Mouse (Mus musculus) heart, adult 2 months (tissue): Measurements from ENCODE around the gene Idnk. TPM values are rescaled to one million over a fixed set of nuclear protein-coding genes. Genes with fewer than 3 reads are reported as not detected.

Experiments used
- DNase-seq, 2 experiments: peaks; one replicate each; pipeline ENCODE4 v3.0.0; 2021
- H3K27ac ChIP-seq: fragments of 200-600 bp; 2 replicates; pipeline ENCODE4 v1.8.1; 2022
- H3K27me3 ChIP-seq: fragments of 200-500 bp; 2 replicates; pipeline ENCODE4 v1.6.1; 2012; ENCODE audit warnings: mild to moderate bottlenecking, low read length, inconsistent platforms, mixed read lengths; ENCODE audit not compliant: control insufficient read depth, insufficient read depth
- H3K36me3 ChIP-seq: fragments of 200-500 bp; 2 replicates; pipeline ENCODE4 v1.6.1; 2012; ENCODE audit warnings: low read length, inconsistent platforms; ENCODE audit not compliant: control insufficient read depth, insufficient read depth
- H3K4me1 ChIP-seq: fragments of 200-500 bp; 2 replicates; pipeline ENCODE4 v1.6.1; 2011; ENCODE audit warnings: low read length; ENCODE audit not compliant: control insufficient read depth, insufficient read depth
- H3K4me3 ChIP-seq: fragments of 200-600 bp; 2 replicates; pipeline ENCODE4 v1.8.1; 2022
- H3K79me2 ChIP-seq: fragments of 200-500 bp; replicated peaks from 2 replicates; pipeline ENCODE4 v1.6.1; 2012; ENCODE audit warnings: mild to moderate bottlenecking, inconsistent platforms, low read length, moderate library complexity, mixed read lengths; ENCODE audit not compliant: control insufficient read depth, insufficient read depth
- H3K9ac ChIP-seq: fragments of 200-500 bp; 2 replicates; pipeline ENCODE4 v1.6.1; 2012; ENCODE audit warnings: low read depth, mild to moderate bottlenecking, control low read depth, inconsistent platforms, low read length, mixed read lengths
- CTCF ChIP-seq: fragments of 200-600 bp; IDR thresholded peaks from 2 replicates; pipeline ENCODE4 v1.8.1; 2022; ENCODE audit warnings: antibody characterized with exemption, mild to moderate bottlenecking, moderate library complexity
- EP300 ChIP-seq: fragments of 200-500 bp; IDR thresholded peaks from 2 replicates; pipeline ENCODE4 v1.6.1; 2011; ENCODE audit warnings: low read depth, low read length, control low read depth; ENCODE audit not compliant: insufficient read depth
- POLR2A ChIP-seq: fragments of 200-500 bp; IDR thresholded peaks from 2 replicates; pipeline ENCODE4 v1.6.1; 2011; ENCODE audit warnings: mild to moderate bottlenecking, low read depth, low read length, control low read depth; ENCODE audit not compliant: insufficient read depth
- WGBS: fragments of 180-500 bp; shearing (Covaris S2); methylation state at CpG from one replicate; pipeline ENCODE4 v1.1.7; 2018; 5-methylcytosine and 5-hydroxymethylcytosine counted together
- intact Hi-C: fragments of 180-260 bp; cut with DNase I; formaldehyde crosslinking; loops from one replicate; pipeline ENCODE4 v1.15.1; 2025
- polyA plus RNA-seq: library from polyadenylated mRNA; depleted of rRNA; stranded (reverse); fragments of >200 nt; gene quantifications from 2 replicates; pipeline ENCODE4 v1.2.3, GENCODE M21; 2012
- total RNA-seq, 2 experiments: library from RNA; stranded (reverse); gene quantifications; 2 replicates each; pipeline ENCODE4 v1.2.3; 2021

Gene Idnk
- total and polyA plus RNA-seq, 3 experiments: 14.8 to 24.0 (median 22.3) TPM

DNA sequence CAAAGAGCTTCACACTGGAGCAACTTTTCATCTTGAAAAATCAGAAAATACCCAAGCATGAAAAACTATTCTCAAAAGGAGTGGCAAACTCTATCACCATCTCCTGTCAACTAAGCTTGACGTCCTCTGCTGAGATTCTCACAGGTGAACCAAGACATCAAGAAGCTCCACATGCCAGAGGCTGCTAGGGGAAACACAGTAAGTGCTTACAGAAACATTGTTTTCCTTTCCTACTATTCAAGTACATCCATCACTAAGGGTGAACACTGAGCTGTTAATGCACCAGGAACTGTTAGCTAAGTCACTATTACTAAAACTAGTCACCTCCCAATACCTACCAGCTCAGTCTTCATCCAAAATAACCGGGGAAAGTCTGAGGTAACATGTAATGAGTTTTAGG is 32.5 kb upstream of the Idnk start:
- Histone ChIP-seq H3K4me3 (no peak overlapping the region), H3K4me1 (peaks cover 6% of the 10 kb centered on the region), H3K27me3 (no peaks in the 10 kb centered on the region; the same call in 1 of the 2 replicates), H3K27ac (no peak overlapping the region), H3K79me2 (peaks cover 3% of the 10 kb centered on the region), H3K36me3 (peaks cover 6% of the 10 kb centered on the region), H3K9ac (no peak overlapping the region)
- DNase-seq: no peak
- WGBS: 52% methylated on average over 2 of the region's 2 CpGs
- intact Hi-C loops: loop anchor here (10.0 kb wide), 1 partner anchor 280 kb away; the partner anchor contains the start of genes Hnrnpk and Rmi1
- TF ChIP-seq EP300: no peak
- no peak for TF ChIP-seq CTCF
- no peak for TF ChIP-seq POLR2A

DNA sequence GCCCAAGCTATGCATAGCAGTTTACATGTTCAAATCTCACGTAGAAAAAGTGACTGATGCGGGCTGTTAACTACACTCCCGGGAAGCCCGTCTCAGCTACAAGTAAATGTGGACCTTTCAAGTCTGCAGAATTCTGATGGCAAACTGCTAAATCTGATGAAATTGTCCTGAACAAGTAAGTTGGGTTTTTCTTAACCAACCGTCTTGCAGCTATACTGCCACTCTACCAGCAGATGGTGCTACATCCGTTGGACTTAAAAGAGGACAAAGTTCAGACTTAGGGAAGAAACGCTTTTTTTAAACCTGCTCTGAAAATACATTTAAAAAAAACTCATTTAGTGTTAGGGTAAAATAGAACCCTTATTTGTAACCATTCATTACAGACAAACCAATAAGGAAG is 31.3 kb upstream of the Idnk start:
- Histone ChIP-seq H3K4me3 (peak overlapping the region; percentile 94; the same call in 1 of the 2 replicates), H3K36me3 (peaks cover 6% of the 10 kb centered on the region), H3K9ac (0 out of 2 replicates have a peak overlapping the region, but pooled peaks have one; percentile 6), H3K79me2 (peaks cover 3% of the 10 kb centered on the region), H3K4me1 (peaks cover 6% of the 10 kb centered on the region), H3K27me3 (no peaks in the 10 kb centered on the region), H3K27ac (peak overlapping the region; percentile 100; the same call in 1 of the 2 replicates)
- 0 out of 2 replicates have a peak, but pooled peaks have one; percentile 17 for TF ChIP-seq POLR2A
- TF ChIP-seq CTCF: peak; percentile 98
- TF ChIP-seq EP300: no peak
- 13% methylated on average over 7 of the region's 7 CpGs for WGBS
- peak; percentile 35 for DNase-seq
- intact Hi-C loops: loop anchor here (10.0 kb wide), 1 partner anchor 279 kb away; the partner anchor contains the start of genes Hnrnpk and Rmi1

DNA sequence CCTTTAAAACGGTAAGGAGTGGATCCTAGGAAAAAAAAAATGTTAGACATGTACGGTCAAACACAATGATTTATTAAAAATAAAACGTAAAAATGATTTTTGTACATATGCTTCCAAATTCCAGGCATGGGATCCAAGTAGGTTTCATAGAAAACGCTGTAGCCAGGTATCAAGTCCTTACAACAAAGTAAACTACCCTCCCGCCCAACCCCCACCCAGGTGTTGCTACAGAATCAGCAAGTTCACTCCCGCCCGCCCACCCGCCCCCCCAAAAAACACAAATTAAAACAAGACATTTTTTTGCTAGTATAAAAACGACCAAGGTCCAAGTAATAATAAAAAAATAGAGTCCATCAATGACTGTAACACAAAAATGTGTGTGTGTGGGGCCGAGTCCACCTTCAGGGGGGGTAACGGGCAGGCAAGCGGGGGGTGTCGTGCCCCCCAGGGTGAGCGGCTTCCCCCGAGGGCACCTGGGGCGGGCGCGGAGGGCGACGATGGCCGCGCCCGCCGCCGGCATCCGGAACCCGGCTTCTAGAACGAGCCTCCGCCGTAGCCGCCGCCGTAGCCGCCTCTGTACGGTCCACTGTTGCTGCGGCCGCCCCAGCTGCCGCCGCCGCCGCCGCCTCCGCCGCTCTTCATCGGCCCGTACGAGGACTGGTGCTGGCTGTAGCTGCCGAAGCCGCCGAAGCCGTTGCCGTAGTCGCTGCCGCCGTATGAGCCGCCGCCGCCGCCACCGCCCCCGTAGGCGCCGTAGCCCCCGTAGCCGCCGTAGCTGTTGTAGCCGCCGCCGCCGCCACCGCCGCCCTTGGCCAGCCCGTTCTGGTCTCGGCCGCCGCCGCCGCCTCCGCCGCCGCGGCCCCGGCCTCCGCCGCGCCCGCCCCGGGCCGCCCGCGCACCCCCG is 30.3 kb upstream of the Idnk start:
- Histone ChIP-seq H3K27ac (peak overlapping the region; percentile 100), H3K4me3 (peak overlapping the region; percentile 94), H3K4me1 (peaks cover 4% of the 10 kb centered on the region), H3K36me3 (peaks cover 6% of the 10 kb centered on the region), H3K27me3 (no peaks in the 10 kb centered on the region), H3K79me2 (peaks cover 3% of the 10 kb centered on the region), H3K9ac (peak overlapping the region; percentile 97)
- 1% methylated on average over 73 of the region's 92 CpGs for WGBS
- intact Hi-C loops: loop anchor here (10.0 kb wide), 1 partner anchor 278 kb away; the partner anchor contains the start of genes Hnrnpk and Rmi1
- TF ChIP-seq POLR2A: no peak
- no peak for TF ChIP-seq EP300
- no peak for DNase-seq

DNA sequence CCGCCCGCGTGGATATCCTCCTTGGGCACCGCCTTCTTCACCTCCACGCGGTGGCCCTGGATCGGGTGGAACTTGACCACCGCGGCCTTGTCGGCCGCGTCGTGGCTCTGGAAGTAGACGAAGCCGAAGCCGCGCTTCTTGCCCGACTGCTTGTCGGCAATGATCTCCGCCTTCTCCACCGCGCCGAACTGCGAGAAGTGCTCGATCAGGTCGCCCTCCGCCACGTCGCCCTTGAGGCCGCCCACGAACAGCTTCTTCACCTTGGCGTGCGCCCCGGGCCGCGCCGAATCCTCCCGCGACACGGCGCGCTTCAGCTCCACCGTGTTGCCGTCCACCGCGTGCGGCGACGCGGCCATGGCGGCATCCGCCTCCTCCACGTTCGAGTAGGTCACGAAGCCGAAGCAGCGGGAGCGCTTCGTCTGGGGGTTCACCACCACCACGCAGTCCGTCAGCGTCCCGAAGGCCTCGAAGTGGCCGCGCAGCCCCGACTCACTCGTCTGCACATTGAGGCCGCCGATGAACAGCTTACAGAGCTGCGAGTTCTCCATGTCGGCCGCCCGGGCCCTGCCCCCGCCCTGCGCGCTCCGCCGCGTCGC is 29.6 kb upstream of the Idnk start:
- Histone ChIP-seq H3K79me2 (peaks cover 3% of the 10 kb centered on the region), H3K27me3 (no peaks in the 10 kb centered on the region), H3K4me1 (peaks cover 4% of the 10 kb centered on the region), H3K27ac (peak overlapping the region; percentile 100), H3K36me3 (peaks cover 6% of the 10 kb centered on the region), H3K4me3 (peak overlapping the region; percentile 94), H3K9ac (peak overlapping the region; percentile 97)
- no peak for TF ChIP-seq EP300
- TF ChIP-seq POLR2A: no peak
- TF ChIP-seq CTCF: no peak
- under 1% methylated on average over 77 of the region's 81 CpGs for WGBS
- intact Hi-C loops: loop anchor here (10.0 kb wide), 1 partner anchor 277 kb away; the partner anchor contains the start of genes Hnrnpk and Rmi1
- DNase-seq: no peak

DNA sequence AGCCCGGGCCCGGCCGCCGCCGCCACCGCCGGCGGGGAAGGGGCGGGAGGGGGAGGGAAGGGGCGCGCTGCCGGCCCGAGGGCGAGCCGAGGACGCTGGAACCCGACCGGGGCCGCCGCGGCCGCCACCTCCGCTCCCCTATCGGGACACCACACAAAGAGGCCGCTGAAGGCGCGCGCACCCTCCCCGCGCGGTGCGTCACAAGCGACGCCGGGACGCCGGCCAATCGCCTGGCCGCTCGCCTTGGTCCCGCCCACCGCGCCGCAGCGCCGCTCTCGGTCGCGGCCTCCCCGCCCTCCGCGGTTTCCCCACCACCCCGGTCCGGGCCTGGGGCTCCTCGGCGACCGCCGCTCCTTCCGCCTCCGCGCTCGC is 29.1 kb upstream of the Idnk start, which contains the start of gene Hnrnpa0:
Gene Hnrnpa0, minus strand, starts transcription at position 161 of the 372 bp plus-strand sequence.
- Histone ChIP-seq H3K4me1 (peaks cover 4% of the 10 kb centered on the region), H3K4me3 (peak within 1 kb of the TSS; percentile 94), H3K27me3 (no peaks in the 10 kb centered on the region), H3K27ac (peak within 1 kb of the TSS; percentile 100), H3K9ac (peak within 1 kb of the TSS; percentile 97), H3K36me3 (peaks cover 6% of the 10 kb centered on the region), H3K79me2 (peaks cover 3% of the 10 kb centered on the region)
- TF ChIP-seq EP300 (no peak), POLR2A (peak; percentile 76; the same call in 1 of the 2 replicates), CTCF (no peak; the same call in 1 of the 2 replicates)
- DNase-seq: peak; percentile 96 to 97
- intact Hi-C loops: loop anchor here (10.0 kb wide), 1 partner anchor 276 kb away; the partner anchor contains the start of genes Hnrnpk and Rmi1
- WGBS: under 1% methylated on average over 56 of the region's 62 CpGs
